In genomic region chr1:155713306-155713705, GRCm38 (mm10) we compare ENCODE assay signal across 23 mouse cellular contexts. TPM values are rescaled to one million over a fixed set of nuclear protein-coding genes. Genes with fewer than 3 reads are reported as not detected.
A peak's percentile ranks its signal among the peaks of the same experiment; 100 is the strongest.
DNase-seq lines count a peak whose midpoint lies in the region; ATAC-seq lines count a peak whose summit lies in the region.
"Had no signal": no experiment of that assay in that cellular context is flagged by ENCODE, and none has a peak within 500 bp of the region (broad histone marks: within the 10 kb centered on the region; RNA-seq: fewer than 3 reads in every experiment).

No protein-coding gene starts in this region.

- intact Hi-C loops in left cerebral cortex, postnatal 14 days (cut with DNase I): no loop called here

- ATAC-seq in frontal cortex, adult (ENCODE audit: low TSS enrichment): peak; percentile 59; the same call in 1 of the 2 replicates
- ATAC-seq: activated CD4-positive, CD25-positive, alpha-beta regulatory T cell, adult 4 months; inflammation-experienced regulatory T-cells, adult 6 months had no signal

- no peak for DNase-seq in frontal cortex, postnatal 10 days (ENCODE audit: low spot score in 2 of 2)
- DNase-seq in left cerebral cortex, postnatal 14 days (ENCODE audit: low spot score in 2 of 2): peak; percentile 44 to 50
- no peak for DNase-seq in left cerebral cortex, adult 11 months (ENCODE audit: low spot score)
- DNase-seq in adipocyte (ENCODE audit: low spot score): peak; percentile 82
- peak; percentile 48 for DNase-seq in layer of hippocampus, adult 9-11 months
- DNase-seq in spleen, postnatal 36 days (ENCODE audit: low spot score in 2 of 2): no peak
- DNase-seq: adrenal gland, postnatal 25 days; B cell, adult 2 months; cerebellum, adult 2 months; cerebellum, postnatal 25 days; gastrocnemius, postnatal 10 days; kidney, adult 18-20 months; kidney, postnatal 25 days; lung, postnatal 36 days; right cerebral cortex, postnatal 4 days; thymus, postnatal 4 days had no signal

RNA-seq across cellular contexts. Expression of gene Lhx4, which starts 38.2 kb away (rescaled TPM):
- not detected for total RNA-seq in left cerebral cortex, postnatal 14 days (2021)
- total RNA-seq: gastrocnemius, postnatal 10 days; granulocyte monocyte progenitor cell, adult 5-6 weeks; heart, postnatal 14 days; layer of hippocampus, postnatal 14 days; left cerebral cortex, postnatal 36 days had no signal

Comparison
In these comparisons a context has a peak if more than half of its experiments do, and no peak if none do; other contexts are left out.
1. DNase-seq: peak in left cerebral cortex, postnatal 14 days (2 of 2), adipocyte (single experiment) and layer of hippocampus, adult 9-11 months (single experiment); none in frontal cortex, postnatal 10 days (0 of 2), left cerebral cortex, adult 11 months (single experiment) and spleen, postnatal 36 days (0 of 2).